Mouse (Mus musculus) neural tube, embryonic 15.5 days (tissue): Measurements from ENCODE around the gene Myadml2. TPM values are rescaled to one million over a fixed set of nuclear protein-coding genes. Genes with fewer than 3 reads are reported as not detected.
A peak's percentile ranks its signal among the peaks of the same experiment; 100 is the strongest.

Source experiments
- ATAC-seq: fragments of 200-750 bp; cut with Nextera tagmentation; 2 replicates; pipeline ENCODE4 v1.8.0; 2017; ENCODE audit warnings: mild to moderate bottlenecking, moderate TSS enrichment, moderate library complexity; ENCODE audit not compliant: low FRiP score
- H3K27ac ChIP-seq: fragments of 300-500 bp; sonication (generic); replicated peaks from 2 replicates; pipeline ENCODE4 v1.5.1; 2015; ENCODE audit warnings: mild to moderate bottlenecking, inconsistent platforms
- H3K27me3 ChIP-seq: fragments of 300-500 bp; sonication (generic); replicated peaks from 2 replicates; pipeline ENCODE4 v1.6.1; 2015; ENCODE audit warnings: inconsistent platforms
- H3K36me3 ChIP-seq: fragments of 300-500 bp; sonication (generic); 2 replicates; pipeline ENCODE4 v1.6.1; 2015; ENCODE audit warnings: inconsistent platforms
- H3K4me1 ChIP-seq: fragments of 300-500 bp; sonication (generic); 2 replicates; pipeline ENCODE4 v1.6.1; 2015; ENCODE audit warnings: inconsistent platforms
- H3K4me2 ChIP-seq: fragments of 300-500 bp; sonication (generic); 2 replicates; pipeline ENCODE4 v1.6.1; 2015; ENCODE audit warnings: inconsistent platforms, mild to moderate bottlenecking, moderate library complexity
- H3K4me3 ChIP-seq: fragments of 300-500 bp; sonication (generic); replicated peaks from 2 replicates; pipeline ENCODE4 v1.5.1; 2015; ENCODE audit warnings: mild to moderate bottlenecking, inconsistent platforms
- H3K9ac ChIP-seq: fragments of 300-500 bp; sonication (generic); replicated peaks from 2 replicates; pipeline ENCODE4 v1.6.1; 2015; ENCODE audit warnings: mild to moderate bottlenecking, inconsistent platforms
- H3K9me3 ChIP-seq: fragments of 300-500 bp; sonication (generic); replicated peaks from 2 replicates; pipeline ENCODE4 v1.6.1; 2016; ENCODE audit warnings: inconsistent platforms
- WGBS: fragments of 180-500 bp; shearing (Covaris S2); methylation state at CpG from one replicate; pipeline ENCODE4 v1.1.7; 2015; ENCODE audit warnings: mixed read lengths; 5-methylcytosine and 5-hydroxymethylcytosine counted together
- microRNA-seq: library from miRNA; unstranded; fragments of <30 nt; microRNA quantifications from one replicate; pipeline ENCODE4, GENCODE M21; 2017
- polyA plus RNA-seq: library from polyadenylated mRNA; unstranded; fragments of >200 nt; fragmentation: Nextera tagmentation; extraction: Ambion mirVana; gene quantifications from 2 replicates; pipeline ENCODE4 v1.2.1, GENCODE M21; 2015

The Myadml2 gene
- polyA plus RNA-seq, 1 experiment from 2014 or later, result 2.6 TPM

GRCm38 (mm10) chr11:120603545-120603944, 44.4 kb downstream of the Myadml2 start:
- 90% methylated on average over 2 of the region's 2 CpGs for WGBS
- ATAC-seq, result no peak
- Histone ChIP-seq H3K4me3 (no peak overlapping the region), H3K4me2 (no peak overlapping the region), H3K36me3 (peaks cover 58% of the 10 kb centered on the region), H3K27ac (no peak overlapping the region), H3K4me1 (peaks cover 16% of the 10 kb centered on the region), H3K27me3 (no peaks in the 10 kb centered on the region), H3K9me3 (no peaks in the 10 kb centered on the region), H3K9ac (no peak overlapping the region)

DNA sequence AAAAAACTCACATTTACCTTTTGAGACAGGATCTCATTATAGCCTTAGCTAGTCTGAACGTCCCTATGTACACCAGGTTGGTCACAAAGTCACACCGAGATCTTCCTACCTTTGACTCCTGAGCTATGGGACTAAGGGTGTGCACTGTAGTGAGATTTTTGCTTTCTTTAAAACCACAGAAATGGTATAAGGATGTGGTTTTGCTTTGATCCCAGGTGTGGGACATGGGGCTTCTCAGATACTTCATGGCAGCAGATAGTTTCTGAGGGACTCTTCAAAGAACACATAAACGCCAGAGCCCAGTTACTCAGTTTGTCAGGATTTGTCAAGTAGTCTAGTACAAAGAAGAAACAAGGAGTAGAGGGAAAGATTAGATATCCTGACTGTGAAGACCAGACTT, 47.2 kb downstream of the Myadml2 start:
- no peak overlapping the region for H3K27ac ChIP-seq
- peaks cover 56% of the 10 kb centered on the region for H3K36me3 ChIP-seq
- 99% methylated on average over 3 of the region's 3 CpGs for WGBS
- no peak overlapping the region for H3K4me3 ChIP-seq
- ATAC-seq, result no peak
- H3K27me3 ChIP-seq, result no peaks in the 10 kb centered on the region
- no peak overlapping the region for H3K9ac ChIP-seq
- H3K4me2 ChIP-seq, result no peak overlapping the region
- H3K4me1 ChIP-seq, result peaks cover 28% of the 10 kb centered on the region
- no peaks in the 10 kb centered on the region for H3K9me3 ChIP-seq

DNA sequence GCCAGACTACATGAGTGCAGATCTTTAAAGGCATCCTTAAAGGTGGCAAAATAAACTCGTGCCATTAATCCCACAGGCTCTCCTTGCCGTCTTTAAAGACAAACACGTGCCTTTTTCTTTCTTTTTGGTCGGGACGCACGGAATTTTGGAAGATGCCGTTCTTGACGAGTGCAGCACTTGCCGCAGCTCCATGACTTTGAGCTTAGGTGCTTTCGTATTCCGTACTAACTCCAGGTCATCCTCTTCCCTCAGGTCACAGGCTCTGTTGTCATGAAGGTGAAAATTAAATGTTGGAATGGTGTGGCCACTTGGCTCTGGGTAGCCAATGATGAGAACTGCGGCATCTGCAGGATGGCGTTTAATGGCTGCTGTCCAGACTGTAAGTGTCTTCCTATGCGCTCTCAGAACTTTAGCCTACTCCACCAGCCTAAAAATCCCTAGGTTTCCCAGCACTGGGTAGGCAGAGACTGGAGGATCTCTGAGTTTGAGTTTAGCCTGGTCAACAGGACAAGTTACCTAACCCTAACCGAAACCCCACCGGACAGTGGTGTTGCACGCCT, 48.9 kb downstream of the Myadml2 start:
- Histone ChIP-seq H3K9me3 (no peaks in the 10 kb centered on the region), H3K36me3 (peaks cover 54% of the 10 kb centered on the region), H3K27me3 (no peaks in the 10 kb centered on the region), H3K9ac (peak overlapping the region; percentile 96), H3K27ac (peak overlapping the region; percentile 90), H3K4me1 (peaks cover 28% of the 10 kb centered on the region), H3K4me3 (peak overlapping the region; percentile 97), H3K4me2 (peak overlapping the region; percentile 74)
- WGBS, result 51% methylated on average over 17 of the region's 17 CpGs
- ATAC-seq, result no peak

DNA sequence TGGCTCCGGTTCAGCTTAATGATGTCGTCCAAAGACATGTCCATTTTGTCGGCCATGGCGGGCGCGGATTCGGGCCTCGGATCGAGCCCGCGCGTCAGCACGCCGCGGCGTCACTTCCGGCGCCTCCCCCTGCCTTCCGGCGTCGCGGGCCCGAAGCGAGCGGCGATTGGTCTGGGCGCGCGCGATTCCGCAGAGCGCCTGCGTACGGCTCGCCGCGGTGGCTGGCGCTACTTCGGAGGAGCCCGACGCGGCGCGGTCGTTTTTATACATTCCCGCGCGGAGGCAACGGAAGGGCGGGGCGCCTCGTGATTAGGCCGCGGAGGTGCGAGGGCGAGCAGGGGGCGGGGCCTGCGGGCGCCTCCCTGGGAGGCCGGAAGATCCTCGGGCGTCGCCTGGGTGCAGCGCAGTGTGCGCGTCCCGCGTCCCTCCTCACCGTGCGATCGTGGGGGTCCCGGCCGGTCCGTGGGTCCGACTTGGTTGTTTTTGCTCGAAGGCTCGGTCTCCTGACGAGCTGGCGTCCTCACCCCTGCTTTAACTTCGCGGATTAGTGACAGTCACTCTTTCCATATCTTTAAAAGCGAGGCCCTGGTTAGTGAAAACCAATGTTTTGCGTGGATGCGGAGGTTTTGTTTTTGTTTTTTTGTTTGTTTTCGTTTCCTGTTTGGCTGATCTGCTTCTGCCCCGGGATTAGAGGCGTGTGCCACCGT, 49.5 kb downstream of the Myadml2 start, which contains the start of the genes Alyref and Anapc11:
TSS of gene Alyref (minus strand) at position 83 of the 707 bp plus-strand sequence.
TSS of gene Anapc11 (plus strand) at position 139 of the 707 bp plus-strand sequence.
- Histone ChIP-seq H3K27ac (peak within 1 kb of the TSS; percentile 90), H3K9ac (peak within 1 kb of the TSS; percentile 96), H3K27me3 (no peaks in the 10 kb centered on the region), H3K36me3 (peaks cover 55% of the 10 kb centered on the region), H3K9me3 (no peaks in the 10 kb centered on the region), H3K4me1 (peaks cover 30% of the 10 kb centered on the region), H3K4me2 (peak within 1 kb of the TSS; percentile 95), H3K4me3 (peak within 1 kb of the TSS; percentile 97)
- WGBS, result under 1% methylated on average over 88 of the region's 88 CpGs
- ATAC-seq, result peak; percentile 97

GRCm38 (mm10) chr11:120597240-120598235, 50.4 kb downstream of the Myadml2 start:
- Histone ChIP-seq H3K4me2 (peak overlapping the region; percentile 95), H3K9me3 (no peaks in the 10 kb centered on the region), H3K27me3 (no peaks in the 10 kb centered on the region), H3K36me3 (peaks cover 55% of the 10 kb centered on the region), H3K27ac (peak overlapping the region; percentile 90), H3K4me3 (peak overlapping the region; percentile 97), H3K9ac (peak overlapping the region; percentile 96), H3K4me1 (peaks cover 31% of the 10 kb centered on the region)
- WGBS, result 4% methylated on average over 99 of the region's 99 CpGs
- ATAC-seq, result peak; percentile 62

Small RNAs within 50 kb of the gene (microRNA-seq; reads per million reads assigned to microRNA genes)
- gene Mir6936, result not detected

Other genes starting within 250 kb of the Myadml2 start
- gene Nploc4, start 210.4 kb downstream of the Myadml2 start, polyA plus RNA-seq, result 30.2 and 32.6 TPM in 2 replicates
- gene Tspan10, start 205.5 kb downstream of the Myadml2 start, polyA plus RNA-seq, result not detected in 2 replicates
- 0.09 and 0.28 TPM in 2 replicates for gene Pde6g, start 194.7 kb downstream of the Myadml2 start, polyA plus RNA-seq
- gene Oxld1, start 190.1 kb downstream of the Myadml2 start, polyA plus RNA-seq, result 12.1 and 12.8 TPM in 2 replicates
- 24.5 and 26.6 TPM in 2 replicates for gene Ccdc137, start 190.0 kb downstream of the Myadml2 start, polyA plus RNA-seq
- 68.1 and 76.7 TPM in 2 replicates for gene Arl16, start 180.6 kb downstream of the Myadml2 start, polyA plus RNA-seq
- 142 and 144 TPM in 2 replicates for gene Mrpl12, start 163.5 kb downstream of the Myadml2 start, polyA plus RNA-seq
- gene Slc25a10, start 156.3 kb downstream of the Myadml2 start, polyA plus RNA-seq, result 27.6 and 33.6 TPM in 2 replicates
- gene Gcgr, start 117.5 kb downstream of the Myadml2 start, polyA plus RNA-seq, result 0.26 and 0.41 TPM in 2 replicates
- 229 and 235 TPM in 2 replicates for gene Mcrip1, start 98.4 kb downstream of the Myadml2 start, polyA plus RNA-seq
- 0.69 and 14.1 TPM in 2 replicates for gene Ppp1r27, start 97.0 kb downstream of the Myadml2 start, polyA plus RNA-seq
- gene P4hb, start 74.9 kb downstream of the Myadml2 start, polyA plus RNA-seq, result 282 and 351 TPM in 2 replicates
- gene Arhgdia, start 66.5 kb downstream of the Myadml2 start, polyA plus RNA-seq, result 488 and 542 TPM in 2 replicates
- 219 and 265 TPM in 2 replicates for gene Alyref, start 49.8 kb downstream of the Myadml2 start, polyA plus RNA-seq
- gene Anapc11, start 49.7 kb downstream of the Myadml2 start, polyA plus RNA-seq, result 206 and 208 TPM in 2 replicates
- 0.86 and 3.2 TPM in 2 replicates for gene Npb, start 39.7 kb downstream of the Myadml2 start, polyA plus RNA-seq
- 224 and 248 TPM in 2 replicates for gene Pcyt2, start 30.2 kb downstream of the Myadml2 start, polyA plus RNA-seq
- 43.2 and 45.1 TPM in 2 replicates for gene Sirt7, start 22.9 kb downstream of the Myadml2 start, polyA plus RNA-seq
- gene Mafg, start 14.6 kb downstream of the Myadml2 start, polyA plus RNA-seq, result 40.1 and 41.0 TPM in 2 replicates
- 19.1 and 20.8 TPM in 2 replicates for gene Pycr1, start 4.4 kb downstream of the Myadml2 start, polyA plus RNA-seq
- gene Notum, start 13.0 kb upstream of the Myadml2 start, polyA plus RNA-seq, result 6.1 and 7.1 TPM in 2 replicates
- 144 and 148 TPM in 2 replicates for gene Aspscr1, start 24.8 kb upstream of the Myadml2 start, polyA plus RNA-seq
- 108 and 115 TPM in 2 replicates for gene Cenpx, start 65.6 kb upstream of the Myadml2 start, polyA plus RNA-seq
- gene Lrrc45, start 65.8 kb upstream of the Myadml2 start, polyA plus RNA-seq, result 76.8 and 81.3 TPM in 2 replicates
- 459 and 611 TPM in 2 replicates for gene Rac3, start 73.3 kb upstream of the Myadml2 start, polyA plus RNA-seq
- 9.4 and 18.9 TPM in 2 replicates for gene Dcxr, start 79.1 kb upstream of the Myadml2 start, polyA plus RNA-seq
- 0.87 and 10.7 TPM in 2 replicates for gene Cbr2, start 84.0 kb upstream of the Myadml2 start, polyA plus RNA-seq
- 2.2 and 3.1 TPM in 2 replicates for gene Hmga1b, start 114.6 kb upstream of the Myadml2 start, polyA plus RNA-seq
- 123 and 136 TPM in 2 replicates for gene Rfng, start 136.0 kb upstream of the Myadml2 start, polyA plus RNA-seq
- gene Gps1, start 136.1 kb upstream of the Myadml2 start, polyA plus RNA-seq, result 266 and 277 TPM in 2 replicates
- 45.4 and 52.4 TPM in 2 replicates for gene Dus1l, start 148.2 kb upstream of the Myadml2 start, polyA plus RNA-seq
- gene Fasn, start 176.4 kb upstream of the Myadml2 start, polyA plus RNA-seq, result 67.9 and 71.0 TPM in 2 replicates